Comparison of ENCODE assay signal across 16 mouse cellular contexts in genomic region chr7:45815984-45816351, GRCm38 (mm10). TPM values are rescaled to one million over a fixed set of nuclear protein-coding genes. Genes with fewer than 3 reads are reported as not detected.
DNase-seq lines count a peak whose midpoint lies in the region; ATAC-seq lines count a peak whose summit lies in the region.
"Had no signal": no experiment of that assay in that cellular context is flagged by ENCODE, and none has a peak within 500 bp of the region (broad histone marks: within the 10 kb centered on the region; RNA-seq: fewer than 3 reads in every experiment).

No protein-coding gene starts in this region.

- peaks cover 20% of the 10 kb centered on the region for H3K36me3 ChIP-seq in neural tube, embryonic 12.5 days
- peaks cover 17% of the 10 kb centered on the region for H3K36me3 ChIP-seq in hindbrain, embryonic 16.5 days (ENCODE audit: control insufficient read depth, insufficient read depth, low read length)
- H3K36me3 ChIP-seq in midbrain, embryonic 15.5 days (replicated peaks): peaks cover 13% of the 10 kb centered on the region

- H3K4me1 ChIP-seq in neural tube, embryonic 12.5 days: peaks cover 26% of the 10 kb centered on the region
- peaks cover 25% of the 10 kb centered on the region for H3K4me1 ChIP-seq in hindbrain, embryonic 16.5 days (ENCODE audit: control insufficient read depth, insufficient read depth, low read depth, low read length)
- H3K4me1 ChIP-seq in midbrain, embryonic 15.5 days: peaks cover 33% of the 10 kb centered on the region

- H3K27ac ChIP-seq in neural tube, embryonic 12.5 days: no peak overlapping the region
- H3K27ac ChIP-seq in hindbrain, embryonic 16.5 days (ENCODE audit: low read depth, low read length): peak overlapping the region; percentile 72; the same call in 1 of the 2 replicates
- H3K27ac ChIP-seq in midbrain, embryonic 15.5 days: peak overlapping the region; percentile 82; the same call in 1 of the 2 replicates

- 61% methylated on average over 2 of the region's 2 CpGs for WGBS in neural tube, embryonic 12.5 days
- WGBS in hindbrain, embryonic 16.5 days: 44% methylated on average over 2 of the region's 2 CpGs
- 34% methylated on average over 2 of the region's 2 CpGs for WGBS in midbrain, embryonic 15.5 days

- peak; percentile 33 for DNase-seq in cerebellum, adult 9-10 months
- DNase-seq in neural tube, embryonic 10.5 days (ENCODE audit: extremely low spot score, low spot score): no peak
- DNase-seq in adrenal gland, adult 18-20 months (ENCODE audit: low spot score in 2 of 2): no peak
- no peak for DNase-seq in adrenal gland, adult (ENCODE audit: inconsistent age in 2 of 2, low spot score in 1 of 2)
- DNase-seq: adrenal gland, adult 2 months; cerebellum, adult 11 months; kidney, adult 18-20 months; kidney, postnatal 4 days; lung, adult 2 months; lung, postnatal 4 days had no signal

- H3K9ac ChIP-seq in neural tube, embryonic 12.5 days: no peak overlapping the region
- no peak overlapping the region for H3K9ac ChIP-seq in hindbrain, embryonic 16.5 days (ENCODE audit: low read depth, low read length)
- H3K9ac ChIP-seq in midbrain, embryonic 15.5 days: no peak overlapping the region

- no peaks in the 10 kb centered on the region for H3K9me3 ChIP-seq in neural tube, embryonic 12.5 days
- H3K9me3 ChIP-seq in hindbrain, embryonic 16.5 days (ENCODE audit: control insufficient read depth, low read length): no peaks in the 10 kb centered on the region
- H3K9me3 ChIP-seq in midbrain, embryonic 15.5 days: no peaks in the 10 kb centered on the region

- no peak overlapping the region for H3K4me2 ChIP-seq in neural tube, embryonic 12.5 days (replicated peaks)
- H3K4me2 ChIP-seq in hindbrain, embryonic 16.5 days (ENCODE audit: low read length): no peak overlapping the region
- no peak overlapping the region for H3K4me2 ChIP-seq in midbrain, embryonic 15.5 days

- peaks cover 11% of the 10 kb centered on the region for H3K27me3 ChIP-seq in neural tube, embryonic 12.5 days (replicated peaks)
- H3K27me3 ChIP-seq in hindbrain, embryonic 16.5 days (replicated peaks; ENCODE audit: control insufficient read depth, insufficient read depth, low read length): no peaks in the 10 kb centered on the region
- H3K27me3 ChIP-seq in midbrain, embryonic 15.5 days (replicated peaks): no peaks in the 10 kb centered on the region

- ATAC-seq in cerebellum, adult (ENCODE audit: insufficient number of reproducible peaks, low FRiP score, low TSS enrichment): no peak
- ATAC-seq in neural tube, embryonic 12.5 days (ENCODE audit: low FRiP score, low read depth): no peak
- no peak for ATAC-seq in hindbrain, embryonic 16.5 days
- ATAC-seq in midbrain, embryonic 15.5 days (replicated peaks): no peak

- H3K4me3 ChIP-seq in neural tube, embryonic 12.5 days: peak overlapping the region; percentile 5; the same call in 1 of the 2 replicates
- H3K4me3 ChIP-seq in hindbrain, embryonic 16.5 days (ENCODE audit: low read length): no peak overlapping the region
- no peak overlapping the region for H3K4me3 ChIP-seq in midbrain, embryonic 15.5 days

RNA-seq across cellular contexts. Expression of gene Cyth2, which starts 1.6 kb away (rescaled TPM):
- polyA plus RNA-seq in neural tube, embryonic 12.5 days (2016; fragmentation: Nextera tagmentation; extraction: Ambion mirVana): 305 and 308 TPM in 2 replicates
- 243 TPM in 2 replicates for polyA plus RNA-seq in hindbrain, embryonic 16.5 days (2015; fragmentation: Nextera tagmentation; extraction: Ambion mirVana)
- polyA plus RNA-seq in midbrain, embryonic 15.5 days (2015; fragmentation: Nextera tagmentation; extraction: Ambion mirVana): 329 and 334 TPM in 2 replicates
- total RNA-seq in adrenal gland, adult 18-20 months (2021): 100 to 1,000 TPM in 1 of 2 experiments, 10 to 100 TPM in 1; 92.9 to 117 TPM

RNA-seq across cellular contexts. Expression of gene Kcnj14, which starts 8.6 kb away (rescaled TPM):
- 0.86 and 0.87 TPM in 2 replicates for polyA plus RNA-seq in neural tube, embryonic 12.5 days (2016; fragmentation: Nextera tagmentation; extraction: Ambion mirVana)
- polyA plus RNA-seq in hindbrain, embryonic 16.5 days (2015; fragmentation: Nextera tagmentation; extraction: Ambion mirVana): 1.2 TPM in 2 replicates
- polyA plus RNA-seq in midbrain, embryonic 15.5 days (2015; fragmentation: Nextera tagmentation; extraction: Ambion mirVana): 1.1 TPM in 2 replicates
- total RNA-seq in adrenal gland, adult 18-20 months (2021): under 1 TPM; 0.19 to 0.20 TPM
- total RNA-seq: hematopoietic stem cell, adult 5-6 weeks had no signal

RNA-seq across cellular contexts. Expression of gene Grwd1, which starts 14.8 kb away (rescaled TPM):
- 48.3 and 50.7 TPM in 2 replicates for polyA plus RNA-seq in neural tube, embryonic 12.5 days (2016; fragmentation: Nextera tagmentation; extraction: Ambion mirVana)
- polyA plus RNA-seq in hindbrain, embryonic 16.5 days (2015; fragmentation: Nextera tagmentation; extraction: Ambion mirVana): 44.0 and 46.7 TPM in 2 replicates
- polyA plus RNA-seq in midbrain, embryonic 15.5 days (2015; fragmentation: Nextera tagmentation; extraction: Ambion mirVana): 40.5 and 44.2 TPM in 2 replicates
- 10 to 100 TPM; 33.0 to 36.0 TPM for total RNA-seq in adrenal gland, adult 18-20 months (2021)

RNA-seq across cellular contexts. Expression of gene Sult2b1, which starts 31.5 kb away (rescaled TPM):
- 2.1 and 2.4 TPM in 2 replicates for polyA plus RNA-seq in neural tube, embryonic 12.5 days (2016; fragmentation: Nextera tagmentation; extraction: Ambion mirVana)
- 5.1 and 6.6 TPM in 2 replicates for polyA plus RNA-seq in hindbrain, embryonic 16.5 days (2015; fragmentation: Nextera tagmentation; extraction: Ambion mirVana)
- polyA plus RNA-seq in midbrain, embryonic 15.5 days (2015; fragmentation: Nextera tagmentation; extraction: Ambion mirVana): 8.3 and 9.7 TPM in 2 replicates
- total RNA-seq in adrenal gland, adult 18-20 months (2021): 1 to 10 TPM in 1 of 2 experiments, under 1 TPM in 1; 0.77 to 1.1 TPM
- total RNA-seq: gastrocnemius, adult 18-20 months had no signal

RNA-seq across cellular contexts. Expression of gene Lmtk3, which starts 32.4 kb away (rescaled TPM):
- polyA plus RNA-seq in neural tube, embryonic 12.5 days (2016; fragmentation: Nextera tagmentation; extraction: Ambion mirVana): 10.9 and 14.1 TPM in 2 replicates
- polyA plus RNA-seq in hindbrain, embryonic 16.5 days (2015; fragmentation: Nextera tagmentation; extraction: Ambion mirVana): 17.2 and 21.3 TPM in 2 replicates
- polyA plus RNA-seq in midbrain, embryonic 15.5 days (2015; fragmentation: Nextera tagmentation; extraction: Ambion mirVana): 29.8 and 34.8 TPM in 2 replicates
- total RNA-seq in adrenal gland, adult 18-20 months (2021): 1 to 10 TPM; 6.2 to 8.4 TPM
- total RNA-seq: gastrocnemius, adult 18-20 months had no signal
